Mouse (Mus musculus): ENCODE measurements around the gene Itgal. TPM values are rescaled to one million over a fixed set of nuclear protein-coding genes. Genes with fewer than 3 reads are reported as not detected.
"Not testable (repeated sequence)": the region's sequence is repeated elsewhere in the genome, so short reads cannot be mapped to it uniquely, and the experiment has no call there.

The Itgal gene
- 100 to 1,000 TPM; 169 to 297 TPM for polyA plus RNA-seq (2017; shearing (Covaris generic))

- peak; percentile 87 for ATAC-seq
Observed at GRCm38 (mm10) chr7:127296098-127296497, at the start of gene Itgal. Gene Itgal (plus strand): TSS chr7:127296260.

DNA sequence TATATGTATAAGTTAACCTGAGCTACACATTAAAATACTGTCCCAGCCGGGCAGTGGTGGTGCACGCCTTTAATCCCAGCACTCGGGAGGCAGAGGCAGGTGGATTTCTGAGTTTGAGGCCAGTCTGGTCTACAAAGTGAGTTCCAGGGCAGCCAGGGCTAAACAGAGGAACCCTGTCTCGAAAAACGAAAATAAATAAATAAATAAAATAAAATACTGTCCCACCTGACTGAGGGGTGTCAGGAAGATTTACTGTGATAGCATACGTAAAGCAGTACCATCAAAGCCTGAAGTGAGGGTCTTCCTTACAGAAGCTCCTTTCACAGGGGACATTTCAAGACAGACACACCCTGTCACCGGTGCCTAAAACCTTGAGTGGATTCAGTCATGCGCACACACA, 45.5 kb upstream of the Itgal start:
- not testable (repeated sequence) for ATAC-seq

DNA sequence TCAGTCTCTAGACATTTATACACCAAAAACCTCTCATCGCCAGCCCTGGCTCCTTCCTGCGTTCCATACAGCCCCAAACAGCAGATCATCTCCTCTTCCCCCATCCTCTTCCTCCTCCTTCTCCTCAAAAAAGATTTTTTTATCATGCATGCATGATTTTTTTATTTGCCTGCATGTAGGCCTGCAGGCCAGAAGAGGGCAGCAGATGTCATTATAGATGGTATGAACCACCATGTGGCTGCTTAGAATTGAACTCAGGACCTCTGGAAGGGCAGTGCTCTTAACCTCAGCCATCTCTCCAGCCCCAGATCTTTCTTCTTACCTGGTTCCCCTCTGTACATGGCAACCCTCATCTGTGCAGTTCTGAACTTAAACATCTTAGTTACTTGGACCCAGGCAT, 43.6 kb upstream of the Itgal start:
- ATAC-seq = no peak

GRCm38 (mm10) chr7:127253341-127253740, 42.7 kb upstream of the Itgal start:
- no peak for ATAC-seq

- peak; percentile 92 for ATAC-seq
Observed at GRCm38 (mm10) chr7:127253821-127254769, 42.0 kb upstream of the Itgal start.

- ATAC-seq = no peak
Observed at GRCm38 (mm10) chr7:127255008-127255407, 41.1 kb upstream of the Itgal start.

GRCm38 (mm10) chr7:127255965-127256364, 40.1 kb upstream of the Itgal start:
- no peak for ATAC-seq

GRCm38 (mm10) chr7:127256518-127256917, 39.5 kb upstream of the Itgal start:
- ATAC-seq = no peak

GRCm38 (mm10) chr7:127259186-127259905, 36.7 kb upstream of the Itgal start:
- no peak for ATAC-seq

DNA sequence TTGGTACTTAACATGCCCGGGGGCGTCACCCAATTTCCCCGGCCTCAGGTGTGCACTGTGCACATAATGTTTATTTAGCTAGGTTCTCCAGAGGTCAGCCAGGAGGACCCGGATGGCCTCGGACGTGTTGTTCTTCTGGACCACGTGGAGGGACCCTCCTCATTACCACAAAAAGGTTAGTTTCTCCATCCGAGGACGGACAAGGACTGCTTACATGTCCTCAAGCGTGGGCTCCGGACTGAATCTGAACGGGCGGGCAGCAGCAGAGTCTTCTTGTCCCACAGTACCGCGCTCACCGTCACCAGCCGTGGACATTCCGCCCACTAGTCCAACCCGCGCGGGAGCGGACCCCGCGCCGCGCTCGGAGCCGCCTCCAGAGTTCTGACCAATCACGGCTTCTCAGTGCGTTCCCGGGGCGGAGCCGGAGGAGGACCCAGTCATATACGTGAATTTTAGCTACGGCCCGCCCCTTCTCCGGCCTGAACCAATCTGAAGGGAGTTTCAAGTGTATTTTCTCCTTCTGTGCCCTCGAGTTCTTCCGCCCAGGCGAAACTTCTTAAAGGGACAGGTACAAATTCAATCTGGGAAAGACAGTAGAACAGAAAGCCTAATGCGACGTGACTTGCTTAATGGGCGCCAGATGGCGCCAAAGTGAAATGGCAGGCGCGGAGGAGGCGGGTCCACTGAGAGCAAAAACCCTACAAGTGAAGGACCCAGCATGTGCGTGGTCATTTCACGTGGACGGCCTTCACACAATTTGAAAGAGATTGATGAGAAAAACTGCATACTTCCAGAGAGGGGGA, 35.5 kb upstream of the Itgal start, which contains the start of gene Dctpp1:
TSS of gene Dctpp1 (minus strand) at position 401 of the 803 bp plus-strand sequence.
- ATAC-seq = peak; percentile 98

DNA sequence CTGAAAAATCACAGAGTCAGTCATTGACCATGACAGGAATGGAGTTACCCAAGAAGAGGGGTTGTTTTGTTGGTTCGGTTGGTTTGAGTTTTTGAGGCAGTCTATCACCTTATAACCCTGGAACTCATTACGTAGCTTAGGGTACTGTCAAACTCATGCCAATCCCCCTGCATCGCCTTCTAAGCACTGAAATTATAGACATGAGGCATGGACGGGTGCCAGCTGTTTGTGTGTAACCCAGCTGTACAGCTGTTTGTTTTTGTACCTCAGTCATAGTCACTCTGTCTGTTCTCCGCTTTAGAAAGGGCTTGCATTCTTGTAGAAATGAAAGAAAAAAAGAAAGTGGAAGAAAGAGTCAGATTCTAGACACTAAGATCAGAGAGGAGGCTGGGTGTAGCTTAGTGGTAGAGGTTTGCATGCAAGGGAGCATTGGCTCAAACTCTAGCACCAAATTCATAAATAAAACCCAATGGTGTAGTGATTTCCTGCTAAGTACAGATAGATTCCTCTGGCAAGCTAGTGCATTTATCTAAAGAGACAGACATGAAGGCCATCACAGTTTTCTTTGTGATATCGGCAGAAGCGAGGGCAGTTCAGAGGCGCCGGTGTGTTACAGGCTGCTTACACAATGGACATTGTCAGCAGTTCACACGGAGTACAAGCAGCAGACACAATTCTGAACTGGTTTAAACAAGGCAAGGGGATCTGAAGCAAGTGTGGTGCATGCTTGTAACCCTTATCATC, 33.7 kb upstream of the Itgal start:
- ATAC-seq = no peak

- no peak for ATAC-seq
Observed at GRCm38 (mm10) chr7:127263526-127263925, 32.5 kb upstream of the Itgal start.

DNA sequence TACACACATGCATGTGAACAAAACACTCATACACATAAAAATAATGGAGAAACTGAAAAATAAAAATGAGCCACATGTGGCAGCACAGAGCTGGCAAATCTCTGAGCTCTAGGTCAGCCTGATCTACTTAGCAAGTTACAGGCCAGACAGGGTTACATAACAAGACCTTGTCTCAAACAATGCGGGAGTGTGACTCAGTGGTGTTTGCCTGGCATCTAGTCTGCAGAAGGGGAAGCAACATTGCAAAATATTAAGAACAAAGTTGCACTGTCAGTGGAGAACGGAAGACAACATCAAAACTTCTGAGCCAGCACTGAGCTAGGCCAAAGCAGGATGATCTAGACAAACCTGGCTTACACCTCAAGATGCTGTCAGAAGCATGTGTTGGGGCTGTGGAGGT, 25.8 kb upstream of the Itgal start:
- no peak for ATAC-seq

GRCm38 (mm10) chr7:127270666-127271065, 25.4 kb upstream of the Itgal start:
- ATAC-seq = no peak

GRCm38 (mm10) chr7:127271093-127271492, 25.0 kb upstream of the Itgal start:
- ATAC-seq = no peak

- ATAC-seq = no peak
Observed at GRCm38 (mm10) chr7:127272566-127272965, 23.5 kb upstream of the Itgal start.

- peak; percentile 27 for ATAC-seq
Observed at GRCm38 (mm10) chr7:127273118-127273923, 22.7 kb upstream of the Itgal start.

- peak; percentile 96 for ATAC-seq
Observed at GRCm38 (mm10) chr7:127273925-127274789, 21.9 kb upstream of the Itgal start, which contains the start of gene Sephs2. Gene Sephs2 (minus strand): TSS chr7:127274055.

DNA sequence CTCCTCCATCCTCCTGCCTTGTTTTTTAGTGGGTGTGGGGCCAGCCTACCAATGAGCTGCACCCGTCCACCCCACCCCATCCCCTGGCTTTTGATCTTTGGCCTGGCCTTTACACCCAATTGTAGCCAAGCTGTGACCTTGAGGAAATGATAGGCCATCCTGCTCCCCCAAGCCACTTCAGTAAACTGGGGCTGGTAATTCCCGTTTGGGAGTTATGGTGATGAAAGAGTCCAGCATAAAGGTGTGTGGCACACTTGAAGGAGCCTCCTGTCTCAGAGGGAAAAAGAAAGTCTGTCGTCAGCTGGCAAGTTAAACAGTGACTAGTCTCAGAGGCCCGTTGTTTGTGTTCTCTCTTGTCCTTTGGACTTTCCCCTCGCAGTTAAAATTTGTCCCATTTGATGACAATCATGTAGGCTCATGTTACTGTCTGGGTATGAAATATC, 19.5 kb upstream of the Itgal start:
- ATAC-seq = no peak

DNA sequence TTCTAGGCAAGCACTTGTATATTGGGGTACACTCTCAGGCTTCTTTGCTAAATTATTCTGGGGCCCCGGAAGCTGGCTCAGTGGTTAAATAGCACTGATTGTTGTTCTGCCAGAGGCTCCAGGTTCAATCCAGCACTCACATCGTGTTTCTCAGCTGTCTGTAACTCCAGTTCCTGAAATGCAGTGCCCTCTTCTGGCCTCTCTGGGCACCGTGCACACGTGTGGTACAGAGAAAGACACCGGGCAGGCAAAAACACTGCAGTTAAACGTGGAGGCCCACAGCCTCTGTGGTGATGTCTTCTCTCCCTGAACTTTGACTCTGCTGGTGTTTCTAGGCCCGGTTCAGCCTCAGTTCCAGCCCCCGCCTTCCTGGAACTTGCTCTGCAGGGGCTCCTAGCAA, 17.7 kb upstream of the Itgal start:
- ATAC-seq = peak; percentile 58
